Mouse (Mus musculus) CD4-positive, CD25-positive, alpha-beta regulatory T cell, adult 4 months (primary cell): ENCODE results near the gene Ccl21a. TPM values are rescaled to one million over a fixed set of nuclear protein-coding genes. Genes with fewer than 3 reads are reported as not detected.
"Not testable (repeated sequence)": the region's sequence is repeated elsewhere in the genome, so short reads cannot be mapped to it uniquely, and the experiment has no call there.

ENCODE experiments used
- ATAC-seq: one replicate; pipeline ENCODE4 v1.8.0; 2017
- polyA plus RNA-seq, 2 experiments: library from polyadenylated mRNA; unstranded; fragments of 100-300 nt; shearing (Covaris generic); gene quantifications; one replicate each; pipeline ENCODE4 v1.2.1; 2017

The Ccl21a gene
- not detected for polyA plus RNA-seq

DNA sequence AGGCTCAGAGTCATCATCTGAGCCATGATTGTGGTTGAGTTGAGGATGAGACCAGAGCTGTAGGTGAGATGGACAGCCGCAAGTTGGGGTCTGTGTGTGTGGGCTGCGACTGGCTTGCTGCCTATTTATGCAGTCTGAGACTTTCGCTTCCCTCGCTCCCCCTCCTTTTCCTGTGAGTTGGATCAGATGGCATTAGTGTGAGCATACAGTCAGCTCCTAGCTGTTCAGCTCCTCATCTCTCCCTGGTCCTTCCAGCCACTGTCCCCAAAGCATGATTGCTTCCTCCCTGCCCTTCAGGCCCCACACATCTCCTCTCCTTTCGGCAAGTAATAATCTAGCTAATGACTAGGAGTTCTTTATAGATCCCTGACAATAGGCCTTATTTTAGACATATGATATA lies at the start of gene Ccl21a:
Gene Ccl21a (minus strand): TSS at position 101 of the 400 bp plus-strand sequence.
- not testable (repeated sequence) for ATAC-seq

DNA sequence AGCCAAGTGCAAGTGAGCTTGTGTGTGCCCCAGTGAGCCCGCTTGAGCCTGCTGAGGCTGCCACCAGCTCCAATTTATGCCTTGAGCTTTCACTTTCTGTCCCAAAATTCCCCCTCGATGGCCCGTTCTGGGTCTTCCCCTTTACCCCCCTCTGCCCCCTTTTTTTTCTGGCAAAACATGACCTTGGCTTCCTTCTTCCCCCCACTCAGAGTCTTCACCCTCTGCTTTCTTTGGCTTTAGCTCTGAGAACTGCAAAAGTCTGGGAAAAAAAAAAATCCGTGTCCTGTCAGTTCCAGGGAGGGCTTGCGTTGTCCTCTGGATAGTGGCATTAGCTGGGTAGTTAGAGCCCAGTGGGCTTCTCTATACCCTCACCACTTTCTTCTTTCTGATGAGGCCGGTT lies 17.3 kb downstream of the Ccl21a start, which contains the start of gene Ccl19:
Gene Ccl19 (minus strand): TSS at position 101 of the 400 bp plus-strand sequence.
- ATAC-seq, result not testable (repeated sequence)

- not testable (repeated sequence) for ATAC-seq
Measured at GRCm38 (mm10) chr4:42735245-42735644, 38.5 kb downstream of the Ccl21a start, which contains the start of gene 4930578G10Rik. TSS of gene 4930578G10Rik (plus strand) at chr4:42735545.

Other genes with a start within 250 kb of the Ccl21a start
- gene Fam205a2, start 245.8 kb downstream of the Ccl21a start, polyA plus RNA-seq, result not detected
- not detected for gene Gm10591, start 161.8 kb downstream of the Ccl21a start, polyA plus RNA-seq
- not detected for gene Gm2564, start 144.3 kb downstream of the Ccl21a start, polyA plus RNA-seq
- not detected for gene Ccl27b, start 118.7 kb downstream of the Ccl21a start, polyA plus RNA-seq
- gene Il11ra2, start 112.1 kb downstream of the Ccl21a start, polyA plus RNA-seq, result not detected
- gene 4930578G10Rik, start 38.4 kb downstream of the Ccl21a start, polyA plus RNA-seq, result not detected
- gene Ccl19, start 17.4 kb downstream of the Ccl21a start, polyA plus RNA-seq, result not detected
- gene Fam205a1, start 79.9 kb upstream of the Ccl21a start, polyA plus RNA-seq, result not detected
- not detected for gene Gm12394, start 82.8 kb upstream of the Ccl21a start, polyA plus RNA-seq
- not detected for gene Fam205c, start 100.2 kb upstream of the Ccl21a start, polyA plus RNA-seq
- under 1 TPM in 1 of 2 experiments, not detected in 1; 0.05 TPM for gene Phf24, start 142.7 kb upstream of the Ccl21a start, polyA plus RNA-seq
- 1 to 10 TPM; 4.9 to 7.0 TPM for gene Dnajb5, start 175.8 kb upstream of the Ccl21a start, polyA plus RNA-seq
- gene 1700022I11Rik, start 195.6 kb upstream of the Ccl21a start, polyA plus RNA-seq, result under 1 TPM in 1 of 2 experiments, not detected in 1; 0.48 TPM
- gene Vcp, start 226.5 kb upstream of the Ccl21a start, polyA plus RNA-seq, result 100 to 1,000 TPM; 164 to 202 TPM
- 10 to 100 TPM; 23.3 to 38.7 TPM for gene Fancg, start 236.5 kb upstream of the Ccl21a start, polyA plus RNA-seq